Mouse (Mus musculus): ENCODE results near the gene Wscd1. TPM values are rescaled to one million over a fixed set of nuclear protein-coding genes. Genes with fewer than 3 reads are reported as not detected.

Gene Wscd1
- polyA plus RNA-seq, 1 experiment from 2014 or later, result 0.33 TPM

- Histone ChIP-seq H3K4me3 (replicated peaks) (no peak overlapping the region), H3K4me2 (no peak overlapping the region), H3K9ac (no peak overlapping the region), H3K9me3 (replicated peaks) (no peaks in the 10 kb centered on the region), H3K27me3 (no peaks in the 10 kb centered on the region), H3K36me3 (replicated peaks) (no peaks in the 10 kb centered on the region), H3K4me1 (replicated peaks) (no peaks in the 10 kb centered on the region; the same call in 1 of the 2 replicates), H3K27ac (replicated peaks) (no peak overlapping the region)
- WGBS (ENCODE audit: insufficient replicate concordance), result 68% methylated on average over 8 of the region's 8 CpGs
- no peak for ATAC-seq (ENCODE audit: insufficient read depth)
These were observed 20.0 kb downstream of the Wscd1 start for GRCm38 (mm10) chr11:71769744-71770143.

GRCm38 (mm10) chr11:71770479-71770878, 20.8 kb downstream of the Wscd1 start:
- no peaks in the 10 kb centered on the region for H3K27me3 ChIP-seq
- H3K36me3 ChIP-seq (replicated peaks), result no peaks in the 10 kb centered on the region
- 47% methylated on average over 2 of the region's 2 CpGs for WGBS (ENCODE audit: insufficient replicate concordance)
- no peaks in the 10 kb centered on the region; the same call in 1 of the 2 replicates for H3K4me1 ChIP-seq (replicated peaks)
- no peak overlapping the region for H3K4me2 ChIP-seq
- no peak overlapping the region for H3K9ac ChIP-seq
- no peak overlapping the region for H3K27ac ChIP-seq (replicated peaks)
- ATAC-seq (ENCODE audit: insufficient read depth), result no peak
- H3K9me3 ChIP-seq (replicated peaks), result no peaks in the 10 kb centered on the region
- no peak overlapping the region for H3K4me3 ChIP-seq (replicated peaks)

GRCm38 (mm10) chr11:71771074-71771473, 21.4 kb downstream of the Wscd1 start:
- Histone ChIP-seq H3K36me3 (replicated peaks) (no peaks in the 10 kb centered on the region), H3K9me3 (replicated peaks) (no peaks in the 10 kb centered on the region), H3K9ac (no peak overlapping the region), H3K27ac (replicated peaks) (no peak overlapping the region), H3K4me3 (replicated peaks) (no peak overlapping the region), H3K27me3 (no peaks in the 10 kb centered on the region), H3K4me2 (no peak overlapping the region), H3K4me1 (replicated peaks) (no peaks in the 10 kb centered on the region; the same call in 1 of the 2 replicates)
- no peak for ATAC-seq (ENCODE audit: insufficient read depth)
- WGBS (ENCODE audit: insufficient replicate concordance), result 62% methylated on average over 7 of the region's 7 CpGs

GRCm38 (mm10) chr11:71772056-71772455, 22.3 kb downstream of the Wscd1 start:
- Histone ChIP-seq H3K36me3 (replicated peaks) (no peaks in the 10 kb centered on the region), H3K27ac (replicated peaks) (no peak overlapping the region), H3K9me3 (replicated peaks) (no peaks in the 10 kb centered on the region), H3K27me3 (no peaks in the 10 kb centered on the region), H3K4me1 (replicated peaks) (no peaks in the 10 kb centered on the region; the same call in 1 of the 2 replicates), H3K4me3 (replicated peaks) (no peak overlapping the region), H3K9ac (no peak overlapping the region), H3K4me2 (no peak overlapping the region)
- no peak for ATAC-seq (ENCODE audit: insufficient read depth)
- WGBS (ENCODE audit: insufficient replicate concordance), result 54% methylated on average over 6 of the region's 6 CpGs

- H3K27ac ChIP-seq (replicated peaks), result no peak overlapping the region
- WGBS (ENCODE audit: insufficient replicate concordance), result 15% methylated on average over 4 of the region's 4 CpGs
- no peaks in the 10 kb centered on the region for H3K9me3 ChIP-seq (replicated peaks)
- peak; percentile 22; the same call in 1 of the 2 replicates for ATAC-seq (ENCODE audit: insufficient read depth)
- H3K4me2 ChIP-seq, result no peak overlapping the region
- no peak overlapping the region for H3K9ac ChIP-seq
- no peak overlapping the region for H3K4me3 ChIP-seq (replicated peaks)
- H3K36me3 ChIP-seq (replicated peaks), result no peaks in the 10 kb centered on the region
- no peaks in the 10 kb centered on the region for H3K27me3 ChIP-seq
- H3K4me1 ChIP-seq (replicated peaks), result no peaks in the 10 kb centered on the region; the same call in 1 of the 2 replicates
These were observed 23.1 kb downstream of the Wscd1 start for GRCm38 (mm10) chr11:71772802-71773201.

- ATAC-seq (ENCODE audit: insufficient read depth), result no peak
- Histone ChIP-seq H3K36me3 (replicated peaks) (no peaks in the 10 kb centered on the region), H3K4me1 (replicated peaks) (no peaks in the 10 kb centered on the region; the same call in 1 of the 2 replicates), H3K4me3 (replicated peaks) (no peak overlapping the region), H3K4me2 (no peak overlapping the region), H3K9me3 (replicated peaks) (no peaks in the 10 kb centered on the region), H3K27me3 (no peaks in the 10 kb centered on the region), H3K9ac (no peak overlapping the region), H3K27ac (replicated peaks) (no peak overlapping the region)
- WGBS (ENCODE audit: insufficient replicate concordance), result 16% methylated on average over 16 of the region's 16 CpGs
These were observed 24.5 kb downstream of the Wscd1 start for GRCm38 (mm10) chr11:71773986-71774767.

GRCm38 (mm10) chr11:71775056-71775455, 25.3 kb downstream of the Wscd1 start:
- Histone ChIP-seq H3K9ac (no peak overlapping the region), H3K27me3 (no peaks in the 10 kb centered on the region), H3K36me3 (replicated peaks) (no peaks in the 10 kb centered on the region), H3K4me3 (replicated peaks) (no peak overlapping the region), H3K27ac (replicated peaks) (no peak overlapping the region), H3K4me1 (replicated peaks) (no peaks in the 10 kb centered on the region; the same call in 1 of the 2 replicates), H3K9me3 (replicated peaks) (no peaks in the 10 kb centered on the region), H3K4me2 (no peak overlapping the region)
- no peak for ATAC-seq (ENCODE audit: insufficient read depth)
- WGBS (ENCODE audit: insufficient replicate concordance), result 34% methylated on average over 6 of the region's 6 CpGs

GRCm38 (mm10) chr11:71779642-71780041, 29.9 kb downstream of the Wscd1 start:
- H3K27me3 ChIP-seq, result no peaks in the 10 kb centered on the region
- ATAC-seq (ENCODE audit: insufficient read depth), result no peak
- no peaks in the 10 kb centered on the region for H3K4me1 ChIP-seq (replicated peaks)
- H3K4me2 ChIP-seq, result no peak overlapping the region
- 66% methylated on average over 10 of the region's 10 CpGs for WGBS (ENCODE audit: insufficient replicate concordance)
- H3K36me3 ChIP-seq (replicated peaks), result no peaks in the 10 kb centered on the region
- no peak overlapping the region for H3K9ac ChIP-seq
- no peak overlapping the region for H3K4me3 ChIP-seq (replicated peaks)
- no peak overlapping the region for H3K27ac ChIP-seq (replicated peaks)
- H3K9me3 ChIP-seq (replicated peaks), result no peaks in the 10 kb centered on the region

- H3K27me3 ChIP-seq, result no peaks in the 10 kb centered on the region
- H3K4me3 ChIP-seq (replicated peaks), result no peak overlapping the region
- H3K4me1 ChIP-seq (replicated peaks), result no peaks in the 10 kb centered on the region
- ATAC-seq (ENCODE audit: insufficient read depth), result no peak
- no peak overlapping the region for H3K27ac ChIP-seq (replicated peaks)
- no peaks in the 10 kb centered on the region for H3K36me3 ChIP-seq (replicated peaks)
- H3K9ac ChIP-seq, result no peak overlapping the region
- H3K9me3 ChIP-seq (replicated peaks), result no peaks in the 10 kb centered on the region
- 62% methylated on average over 13 of the region's 13 CpGs for WGBS (ENCODE audit: insufficient replicate concordance)
- H3K4me2 ChIP-seq, result no peak overlapping the region
These were observed 32.1 kb downstream of the Wscd1 start for GRCm38 (mm10) chr11:71781737-71782354.

- no peaks in the 10 kb centered on the region for H3K36me3 ChIP-seq (replicated peaks)
- H3K4me3 ChIP-seq (replicated peaks), result no peak overlapping the region
- no peak overlapping the region for H3K4me2 ChIP-seq
- no peak for ATAC-seq (ENCODE audit: insufficient read depth)
- no peaks in the 10 kb centered on the region for H3K9me3 ChIP-seq (replicated peaks)
- H3K9ac ChIP-seq, result no peak overlapping the region
- WGBS (ENCODE audit: insufficient replicate concordance), result 56% methylated on average over 4 of the region's 4 CpGs
- no peaks in the 10 kb centered on the region for H3K27me3 ChIP-seq
- no peak overlapping the region for H3K27ac ChIP-seq (replicated peaks)
- H3K4me1 ChIP-seq (replicated peaks), result no peaks in the 10 kb centered on the region
These were observed 35.8 kb downstream of the Wscd1 start for GRCm38 (mm10) chr11:71785499-71785898.

- no peak overlapping the region for H3K9ac ChIP-seq
- ATAC-seq (ENCODE audit: insufficient read depth), result 0 out of 2 replicates have a peak, but pooled peaks have one; percentile 25
- no peak overlapping the region for H3K4me2 ChIP-seq
- H3K4me1 ChIP-seq (replicated peaks), result no peaks in the 10 kb centered on the region
- no peaks in the 10 kb centered on the region for H3K9me3 ChIP-seq (replicated peaks)
- no peak overlapping the region for H3K4me3 ChIP-seq (replicated peaks)
- no peaks in the 10 kb centered on the region for H3K36me3 ChIP-seq (replicated peaks)
- H3K27me3 ChIP-seq, result no peaks in the 10 kb centered on the region
- H3K27ac ChIP-seq (replicated peaks), result no peak overlapping the region
- 55% methylated on average over 4 of the region's 4 CpGs for WGBS (ENCODE audit: insufficient replicate concordance)
These were observed 38.5 kb downstream of the Wscd1 start for GRCm38 (mm10) chr11:71788209-71788608.

Measured in liver, embryonic 15.5 days (tissue).